Mouse (Mus musculus): ENCODE measurements at regions not wholly inside any gene's neighbourhood (a gene's known extent, or its start where the extent isn't known, plus 50 kb on each side); places are given as distances from the start of the nearest gene placed in this dataset.
A peak's percentile ranks its signal among the peaks of the same experiment; 100 is the strongest.

DNA sequence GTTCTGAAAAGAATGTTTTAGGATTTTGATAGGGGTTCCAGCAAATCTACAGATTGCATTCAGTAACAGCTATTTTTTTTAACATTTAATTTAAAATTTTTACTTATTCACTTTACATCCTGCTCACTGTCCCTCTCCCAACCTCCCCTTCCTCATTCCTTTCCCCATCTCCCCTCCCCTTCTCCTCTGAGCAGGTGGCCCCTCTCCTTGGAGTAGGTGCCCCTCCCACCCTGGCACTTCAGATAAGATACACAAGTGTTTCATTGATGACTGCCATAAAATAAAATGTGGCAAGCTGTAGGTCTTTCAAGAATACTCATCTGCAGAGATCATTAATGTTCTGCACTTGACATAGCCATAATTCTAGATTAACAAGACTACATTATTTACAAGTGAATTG lies 146.1 kb downstream of the Gm21750 start:
- Histone ChIP-seq H3K36me3 (ENCODE audit: control insufficient read depth, insufficient read depth) (no peaks in the 10 kb centered on the region), H3K4me1 (replicated peaks; ENCODE audit: control insufficient read depth, insufficient read depth, low read length) (no peaks in the 10 kb centered on the region), H3K9me3 (ENCODE audit: control insufficient read depth) (no peaks in the 10 kb centered on the region), H3K4me2 (replicated peaks; ENCODE audit: low read depth) (no peak overlapping the region), H3K4me3 (ENCODE audit: low read depth, low read length) (no peak overlapping the region), H3K27ac (ENCODE audit: low read depth, low read length) (no peak overlapping the region), H3K9ac (ENCODE audit: low read depth, low read length) (no peak overlapping the region), H3K27me3 (replicated peaks; ENCODE audit: control insufficient read depth, insufficient read depth, low read length) (no peaks in the 10 kb centered on the region)
- no peak for TF ChIP-seq CTCF (IDR thresholded peaks at IDR 0.05; ENCODE audit: low read depth)
- no peak for ATAC-seq

DNA sequence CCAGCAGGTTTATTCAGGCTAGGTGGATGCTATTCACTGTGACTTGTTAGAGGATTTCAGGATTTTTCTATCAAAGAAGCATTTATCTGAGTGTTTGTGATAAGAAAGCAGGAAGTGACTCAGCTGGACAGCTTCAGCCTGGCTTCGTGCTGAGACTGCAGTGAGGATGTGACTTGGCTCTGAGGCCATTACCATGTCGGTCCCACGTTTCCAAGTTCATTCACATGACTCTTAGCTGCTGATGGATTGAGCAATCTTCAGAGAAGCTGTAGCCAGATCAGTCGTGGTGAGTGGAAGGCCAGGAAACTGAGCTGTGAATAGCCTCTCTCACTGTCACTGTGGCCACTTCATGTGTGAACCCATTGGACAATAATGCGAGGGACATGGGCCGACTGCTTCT lies 177.9 kb downstream of the Gm21750 start:
- Histone ChIP-seq H3K9ac (ENCODE audit: low read depth, low read length) (no peak overlapping the region), H3K36me3 (ENCODE audit: control insufficient read depth, insufficient read depth) (no peaks in the 10 kb centered on the region), H3K4me3 (ENCODE audit: low read depth, low read length) (no peak overlapping the region), H3K27me3 (replicated peaks; ENCODE audit: control insufficient read depth, insufficient read depth, low read length) (no peaks in the 10 kb centered on the region), H3K4me1 (replicated peaks; ENCODE audit: control insufficient read depth, insufficient read depth, low read length) (no peaks in the 10 kb centered on the region), H3K9me3 (ENCODE audit: control insufficient read depth) (no peaks in the 10 kb centered on the region), H3K27ac (ENCODE audit: low read depth, low read length) (no peak overlapping the region), H3K4me2 (replicated peaks; ENCODE audit: low read depth) (no peak overlapping the region)
- WGBS = 43% methylated on average over 6 of the region's 6 CpGs
- ATAC-seq = peak; percentile 90
- TF ChIP-seq CTCF (IDR thresholded peaks at IDR 0.05; ENCODE audit: low read depth) = no peak

DNA sequence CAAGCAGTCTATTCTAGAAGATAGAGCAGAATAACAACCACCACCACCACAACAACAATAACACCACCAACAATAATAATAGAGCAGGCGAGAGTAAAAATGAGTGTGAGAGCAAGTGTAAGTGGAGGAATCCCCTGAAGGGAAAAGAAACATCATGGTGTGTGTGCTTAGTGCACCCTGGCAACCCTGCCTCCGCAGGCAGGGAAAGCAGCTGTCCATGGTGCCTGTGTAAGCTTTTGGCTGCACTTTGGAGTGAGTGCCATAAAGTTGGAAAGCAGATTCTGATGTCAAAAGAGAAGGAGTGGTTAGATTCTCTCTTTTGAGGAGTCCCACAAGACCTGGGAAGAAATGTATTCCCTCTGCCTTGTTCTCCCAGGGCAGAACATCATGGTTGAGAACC lies 200.8 kb downstream of the Gm21750 start:
- ATAC-seq = no peak
- Histone ChIP-seq H3K9ac (ENCODE audit: low read depth, low read length) (no peak overlapping the region), H3K27me3 (replicated peaks; ENCODE audit: control insufficient read depth, insufficient read depth, low read length) (no peaks in the 10 kb centered on the region), H3K4me3 (ENCODE audit: low read depth, low read length) (no peak overlapping the region), H3K27ac (ENCODE audit: low read depth, low read length) (no peak overlapping the region), H3K36me3 (ENCODE audit: control insufficient read depth, insufficient read depth) (no peaks in the 10 kb centered on the region), H3K9me3 (ENCODE audit: control insufficient read depth) (no peaks in the 10 kb centered on the region), H3K4me1 (replicated peaks; ENCODE audit: control insufficient read depth, insufficient read depth, low read length) (no peaks in the 10 kb centered on the region), H3K4me2 (replicated peaks; ENCODE audit: low read depth) (no peak overlapping the region)
- WGBS = 24% methylated on average over 2 of the region's 2 CpGs
- no peak for TF ChIP-seq CTCF (IDR thresholded peaks at IDR 0.05; ENCODE audit: low read depth)

DNA sequence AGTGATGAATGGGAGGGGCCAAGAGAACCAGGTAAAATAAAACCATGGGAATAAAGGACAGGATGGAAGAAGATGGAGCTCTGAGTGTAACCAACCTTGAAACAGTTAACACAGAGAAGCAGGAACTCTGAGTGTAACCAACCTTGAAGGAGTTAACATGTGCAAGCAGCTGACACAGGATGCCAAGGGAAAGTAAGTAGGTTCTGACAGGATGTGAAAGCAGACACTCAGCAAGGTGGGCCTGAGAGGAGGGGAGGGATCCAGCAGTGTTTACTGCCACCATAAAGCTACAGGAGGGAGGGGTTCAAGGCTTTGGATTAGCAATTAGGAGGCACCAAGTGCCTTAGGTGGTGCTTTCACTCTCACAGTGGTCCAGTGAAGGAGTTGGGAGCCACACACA lies 213.3 kb downstream of the Gm21750 start:
- Histone ChIP-seq H3K4me2 (replicated peaks; ENCODE audit: low read depth) (no peak overlapping the region), H3K9ac (ENCODE audit: low read depth, low read length) (no peak overlapping the region), H3K27me3 (replicated peaks; ENCODE audit: control insufficient read depth, insufficient read depth, low read length) (no peaks in the 10 kb centered on the region), H3K4me1 (replicated peaks; ENCODE audit: control insufficient read depth, insufficient read depth, low read length) (no peaks in the 10 kb centered on the region), H3K36me3 (ENCODE audit: control insufficient read depth, insufficient read depth) (no peaks in the 10 kb centered on the region), H3K4me3 (ENCODE audit: low read depth, low read length) (no peak overlapping the region), H3K27ac (ENCODE audit: low read depth, low read length) (no peak overlapping the region), H3K9me3 (ENCODE audit: control insufficient read depth) (no peaks in the 10 kb centered on the region)
- no peak for TF ChIP-seq CTCF (IDR thresholded peaks at IDR 0.05; ENCODE audit: low read depth)
- ATAC-seq = no peak

DNA sequence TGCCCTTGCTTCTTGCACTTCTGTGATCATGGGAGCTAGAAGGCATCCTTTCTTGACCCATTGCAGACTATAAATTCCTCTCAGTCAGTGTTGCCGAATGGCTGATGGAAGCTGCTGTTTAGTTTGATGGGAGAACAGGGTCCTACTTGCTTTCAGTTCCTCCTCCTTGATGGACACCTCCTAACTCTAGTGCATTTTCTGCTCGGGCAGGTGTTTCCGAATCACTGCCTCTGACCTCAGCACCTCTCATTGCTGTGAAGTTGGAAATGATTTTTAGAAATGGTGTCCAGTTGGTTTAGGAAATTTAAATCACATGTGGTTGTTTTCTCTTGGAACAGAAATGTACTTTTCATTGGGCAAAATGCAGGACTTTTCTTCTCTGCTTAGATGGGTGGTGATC lies 214.9 kb downstream of the Gm21750 start:
- H3K27me3 ChIP-seq (replicated peaks; ENCODE audit: control insufficient read depth, insufficient read depth, low read length) = no peaks in the 10 kb centered on the region
- H3K9ac ChIP-seq (ENCODE audit: low read depth, low read length) = no peak overlapping the region
- ATAC-seq = no peak
- no peak for TF ChIP-seq CTCF (IDR thresholded peaks at IDR 0.05; ENCODE audit: low read depth)
- no peak overlapping the region for H3K27ac ChIP-seq (ENCODE audit: low read depth, low read length)
- H3K4me1 ChIP-seq (replicated peaks; ENCODE audit: control insufficient read depth, insufficient read depth, low read length) = no peaks in the 10 kb centered on the region
- no peak overlapping the region for H3K4me3 ChIP-seq (ENCODE audit: low read depth, low read length)
- no peaks in the 10 kb centered on the region for H3K36me3 ChIP-seq (ENCODE audit: control insufficient read depth, insufficient read depth)
- H3K9me3 ChIP-seq (ENCODE audit: control insufficient read depth) = no peaks in the 10 kb centered on the region
- no peak overlapping the region for H3K4me2 ChIP-seq (replicated peaks; ENCODE audit: low read depth)
- 80% methylated on average over 3 of the region's 3 CpGs for WGBS

DNA sequence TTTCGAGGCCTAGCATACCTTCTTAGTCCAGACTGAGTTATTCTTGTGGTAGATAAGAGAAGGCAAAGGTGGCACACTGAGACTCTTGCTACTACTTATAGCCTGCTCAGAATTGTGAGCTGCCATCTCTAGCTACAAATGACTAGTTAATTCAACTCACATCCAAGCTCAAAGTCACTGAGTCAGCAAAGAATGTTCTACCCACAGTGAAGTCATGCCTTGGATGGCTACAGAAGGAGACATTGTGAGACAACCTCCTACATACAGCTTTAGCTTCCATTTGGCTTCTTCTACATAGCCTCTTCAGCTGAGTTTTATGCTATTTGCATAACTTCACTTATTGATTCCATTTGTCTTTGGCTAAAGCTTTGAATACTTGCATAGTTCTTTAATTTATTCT lies 217.2 kb downstream of the Gm21750 start:
- Histone ChIP-seq H3K4me3 (ENCODE audit: low read depth, low read length) (no peak overlapping the region), H3K9me3 (ENCODE audit: control insufficient read depth) (no peaks in the 10 kb centered on the region), H3K4me2 (replicated peaks; ENCODE audit: low read depth) (no peak overlapping the region), H3K27ac (ENCODE audit: low read depth, low read length) (no peak overlapping the region), H3K36me3 (ENCODE audit: control insufficient read depth, insufficient read depth) (no peaks in the 10 kb centered on the region), H3K4me1 (replicated peaks; ENCODE audit: control insufficient read depth, insufficient read depth, low read length) (no peaks in the 10 kb centered on the region), H3K27me3 (replicated peaks; ENCODE audit: control insufficient read depth, insufficient read depth, low read length) (no peaks in the 10 kb centered on the region), H3K9ac (ENCODE audit: low read depth, low read length) (no peak overlapping the region)
- ATAC-seq = no peak
- WGBS = 72% methylated on average over 1 of the region's 1 CpGs
- TF ChIP-seq CTCF (IDR thresholded peaks at IDR 0.05; ENCODE audit: low read depth) = no peak

DNA sequence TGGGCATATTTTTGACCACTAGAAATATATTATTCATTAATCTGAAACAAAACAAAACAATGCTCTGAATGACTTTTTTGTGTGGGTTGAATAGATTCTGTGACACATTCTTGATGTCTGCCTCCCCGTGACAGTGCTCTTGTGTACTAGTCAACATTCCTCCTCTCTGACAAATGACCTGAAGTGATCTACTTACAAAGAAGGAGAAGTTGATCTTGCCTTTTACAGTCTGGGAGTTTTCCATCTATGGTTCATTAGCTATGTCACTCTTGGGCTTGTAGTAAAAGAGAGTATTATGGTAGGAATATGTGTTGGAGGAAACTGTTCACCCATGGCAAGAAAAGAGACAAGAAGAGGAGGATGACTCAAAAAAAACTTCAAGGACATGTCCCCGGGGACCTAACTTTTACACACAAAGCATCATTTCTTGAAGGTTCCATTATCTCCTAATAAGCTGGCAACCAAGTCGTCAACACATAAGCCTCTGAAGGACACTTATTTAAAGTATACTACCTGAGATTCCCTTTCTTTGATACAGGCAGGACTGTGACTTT lies 217.9 kb downstream of the Gm21750 start:
- no peaks in the 10 kb centered on the region for H3K27me3 ChIP-seq (replicated peaks; ENCODE audit: control insufficient read depth, insufficient read depth, low read length)
- no peaks in the 10 kb centered on the region for H3K36me3 ChIP-seq (ENCODE audit: control insufficient read depth, insufficient read depth)
- no peaks in the 10 kb centered on the region for H3K9me3 ChIP-seq (ENCODE audit: control insufficient read depth)
- H3K4me1 ChIP-seq (replicated peaks; ENCODE audit: control insufficient read depth, insufficient read depth, low read length) = no peaks in the 10 kb centered on the region
- no peak overlapping the region for H3K4me3 ChIP-seq (ENCODE audit: low read depth, low read length)
- no peak overlapping the region for H3K4me2 ChIP-seq (replicated peaks; ENCODE audit: low read depth)
- WGBS = 81% methylated on average over 3 of the region's 3 CpGs
- no peak for TF ChIP-seq CTCF (IDR thresholded peaks at IDR 0.05; ENCODE audit: low read depth)
- H3K9ac ChIP-seq (ENCODE audit: low read depth, low read length) = no peak overlapping the region
- H3K27ac ChIP-seq (ENCODE audit: low read depth, low read length) = no peak overlapping the region
- no peak for ATAC-seq
